Mouse (Mus musculus): ENCODE measurements around the gene Dgki.

DNA sequence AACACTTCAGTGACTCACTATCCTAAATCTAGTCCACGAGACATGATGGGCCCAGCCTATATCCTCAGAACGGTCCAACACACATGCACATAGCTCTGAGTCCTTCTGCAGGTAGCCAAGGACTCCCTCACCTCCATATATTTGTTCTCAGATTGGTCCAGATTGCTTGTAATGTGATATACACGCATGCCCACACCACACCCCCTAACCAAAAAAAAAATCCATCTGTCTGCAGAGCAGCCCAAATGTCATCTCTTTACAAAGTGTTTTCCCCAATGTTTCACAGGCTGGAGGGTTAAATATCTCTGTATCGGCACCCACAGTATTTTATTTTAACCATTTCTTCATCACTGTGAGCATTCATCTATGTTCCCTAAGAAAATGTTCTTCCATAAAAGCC lies 58.5 kb downstream of the Dgki start:
- TF ChIP-seq CTCF (IDR thresholded peaks at IDR 0.05; ENCODE audit: control insufficient read depth, insufficient read depth, insufficient read length), result no peak
- no peak for TF ChIP-seq USF1 (IDR thresholded peaks at IDR 0.05; ENCODE audit: low read depth)
- TF ChIP-seq CEBPB (IDR thresholded peaks at IDR 0.05; ENCODE audit: low read depth), result no peak
- no peak for TF ChIP-seq MYOD1 (IDR thresholded peaks at IDR 0.05; ENCODE audit: control insufficient read depth, insufficient read length, low read depth)
- TF ChIP-seq MYOG (IDR thresholded peaks at IDR 0.05; ENCODE audit: control insufficient read depth, extremely low read depth, insufficient read length), result no peak
